Mouse (Mus musculus) midbrain, embryonic 16.5 days (tissue): Measurements from ENCODE around the gene Sall4. TPM values are rescaled to one million over a fixed set of nuclear protein-coding genes. Genes with fewer than 3 reads are reported as not detected.
A peak's percentile ranks its signal among the peaks of the same experiment; 100 is the strongest.

ENCODE experiments used
- ATAC-seq: fragments of 200-750 bp; cut with Nextera tagmentation; 2 replicates; pipeline ENCODE4 v1.8.0; 2017; ENCODE audit warnings: moderate TSS enrichment
- H3K27ac ChIP-seq: fragments of 300-500 bp; sonication (generic); 2 replicates; pipeline ENCODE4 v1.5.1; 2014; ENCODE audit warnings: mild to moderate bottlenecking, low read length, mixed read lengths
- H3K27me3 ChIP-seq: fragments of 300-500 bp; sonication (generic); 2 replicates; pipeline ENCODE4 v1.6.1; 2014; ENCODE audit warnings: low read depth, low read length, mixed read lengths; ENCODE audit not compliant: control insufficient read depth, insufficient read depth
- H3K36me3 ChIP-seq: fragments of 300-500 bp; sonication (generic); 2 replicates; pipeline ENCODE4 v1.6.1; 2014; ENCODE audit warnings: mild to moderate bottlenecking, low read length, moderate library complexity, mixed read lengths; ENCODE audit not compliant: control insufficient read depth, insufficient read depth
- H3K4me1 ChIP-seq: fragments of 300-500 bp; sonication (generic); 2 replicates; pipeline ENCODE4 v1.6.1; 2014; ENCODE audit warnings: mild to moderate bottlenecking, low read length, mixed read lengths; ENCODE audit not compliant: control insufficient read depth, insufficient read depth
- H3K4me2 ChIP-seq: fragments of 300-500 bp; sonication (generic); 2 replicates; pipeline ENCODE4 v1.6.1; 2014; ENCODE audit warnings: mild to moderate bottlenecking, low read length, mixed read lengths
- H3K4me3 ChIP-seq: fragments of 300-500 bp; sonication (generic); 2 replicates; pipeline ENCODE4 v1.5.1; 2014; ENCODE audit warnings: low read depth, mild to moderate bottlenecking, low read length, moderate library complexity, mixed read lengths
- H3K9ac ChIP-seq: fragments of 300-500 bp; sonication (generic); 2 replicates; pipeline ENCODE4 v1.6.1; 2014; ENCODE audit warnings: low read depth, low read length, mixed read lengths
- H3K9me3 ChIP-seq: fragments of 300-500 bp; sonication (generic); replicated peaks from 2 replicates; pipeline ENCODE4 v1.6.1; 2014; ENCODE audit warnings: mild to moderate bottlenecking, low read length, mixed read lengths; ENCODE audit not compliant: control insufficient read depth, poor library complexity, severe bottlenecking
- WGBS: fragments of 180-500 bp; shearing (Covaris S2); extraction: QIAGEN DNeasy Blood & Tissue Kit; methylation state at CpG from one replicate; pipeline ENCODE4 v1.1.7; 2014; 5-methylcytosine and 5-hydroxymethylcytosine counted together
- polyA plus RNA-seq: library from polyadenylated mRNA; unstranded; fragments of >200 nt; fragmentation: Nextera tagmentation; extraction: Ambion mirVana; gene quantifications from 2 replicates; pipeline ENCODE4 v1.2.1, GENCODE M21; 2015

Sall4 gene
- polyA plus RNA-seq, 1 experiment from 2014 or later, result 0.84 TPM

GRCm38 (mm10) chr2:168780596-168780995 lies 12.9 kb upstream of the Sall4 start:
- WGBS, result 38% methylated on average over 9 of the region's 9 CpGs
- no peak for ATAC-seq
- H3K9me3 ChIP-seq, result no peaks in the 10 kb centered on the region
- peaks cover 8% of the 10 kb centered on the region for H3K4me1 ChIP-seq
- no peak overlapping the region for H3K4me3 ChIP-seq
- H3K27ac ChIP-seq, result no peak overlapping the region
- H3K4me2 ChIP-seq, result no peak overlapping the region
- H3K27me3 ChIP-seq, result no peaks in the 10 kb centered on the region
- no peak overlapping the region for H3K9ac ChIP-seq
- no peaks in the 10 kb centered on the region for H3K36me3 ChIP-seq

GRCm38 (mm10) chr2:168780024-168780423 lies 12.3 kb upstream of the Sall4 start:
- 8% methylated on average over 9 of the region's 9 CpGs for WGBS
- Histone ChIP-seq H3K4me2 (no peak overlapping the region), H3K27me3 (no peaks in the 10 kb centered on the region), H3K9me3 (no peaks in the 10 kb centered on the region), H3K27ac (no peak overlapping the region), H3K4me1 (peaks cover 8% of the 10 kb centered on the region), H3K4me3 (no peak overlapping the region), H3K36me3 (no peaks in the 10 kb centered on the region), H3K9ac (no peak overlapping the region)
- no peak for ATAC-seq

DNA sequence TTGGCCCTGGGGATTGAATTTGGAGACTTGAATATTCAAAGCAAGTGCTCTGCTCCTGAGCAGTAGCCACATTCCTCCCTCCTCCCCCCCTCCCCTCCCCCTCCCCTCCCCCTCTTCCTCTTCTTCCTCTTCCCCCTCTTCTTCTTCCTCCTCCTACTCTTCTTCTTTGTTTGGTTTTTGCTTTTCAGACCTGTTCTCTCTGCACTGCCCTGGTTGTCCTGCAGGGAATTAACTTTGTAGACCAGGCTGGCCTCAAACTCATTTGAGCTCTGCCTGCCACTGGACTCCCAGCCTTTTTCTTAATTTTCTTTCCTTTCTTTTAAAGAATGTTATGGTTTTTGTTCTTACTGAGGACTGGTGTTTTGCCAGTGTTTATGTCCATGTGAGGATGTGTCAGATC lies 9.7 kb upstream of the Sall4 start:
- H3K4me3 ChIP-seq, result no peak overlapping the region
- no peak overlapping the region for H3K4me2 ChIP-seq
- peaks cover 8% of the 10 kb centered on the region for H3K4me1 ChIP-seq
- H3K27ac ChIP-seq, result no peak overlapping the region
- ATAC-seq, result no peak
- no peak overlapping the region for H3K9ac ChIP-seq
- no peaks in the 10 kb centered on the region for H3K36me3 ChIP-seq
- H3K9me3 ChIP-seq, result no peaks in the 10 kb centered on the region
- no peaks in the 10 kb centered on the region for H3K27me3 ChIP-seq

DNA sequence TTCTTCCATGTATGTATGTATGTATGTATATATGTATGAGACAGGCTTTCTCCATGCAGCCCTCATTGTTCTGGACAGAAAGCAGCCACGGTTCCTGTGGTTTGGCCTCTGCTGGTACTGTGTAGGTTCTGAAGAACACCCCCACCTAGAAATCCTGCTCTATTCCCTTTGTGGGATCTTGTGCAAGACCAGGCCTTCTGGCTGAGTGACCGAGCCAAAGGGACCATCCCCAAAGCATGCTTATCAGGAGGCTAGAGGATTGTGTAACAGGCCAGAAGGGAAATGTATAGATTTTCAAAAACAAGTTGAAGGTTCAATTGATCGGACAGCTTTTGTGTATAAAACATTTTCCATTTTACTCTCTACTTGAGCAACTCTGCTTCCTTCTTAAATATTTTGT lies 8.5 kb upstream of the Sall4 start:
- Histone ChIP-seq H3K4me2 (no peak overlapping the region), H3K4me3 (no peak overlapping the region), H3K4me1 (peaks cover 8% of the 10 kb centered on the region), H3K27me3 (no peaks in the 10 kb centered on the region), H3K9me3 (no peaks in the 10 kb centered on the region), H3K9ac (no peak overlapping the region), H3K36me3 (no peaks in the 10 kb centered on the region), H3K27ac (no peak overlapping the region)
- 85% methylated on average over 3 of the region's 3 CpGs for WGBS
- ATAC-seq, result no peak

GRCm38 (mm10) chr2:168769259-168769658 lies 1.5 kb upstream of the Sall4 start:
- ATAC-seq, result no peak
- no peak overlapping the region for H3K4me3 ChIP-seq
- no peaks in the 10 kb centered on the region for H3K9me3 ChIP-seq
- H3K27ac ChIP-seq, result no peak overlapping the region
- peaks cover 23% of the 10 kb centered on the region for H3K4me1 ChIP-seq
- H3K27me3 ChIP-seq, result peaks cover 13% of the 10 kb centered on the region
- no peak overlapping the region for H3K4me2 ChIP-seq
- no peak overlapping the region for H3K9ac ChIP-seq
- H3K36me3 ChIP-seq, result no peaks in the 10 kb centered on the region
- WGBS, result 37% methylated on average over 8 of the region's 8 CpGs

GRCm38 (mm10) chr2:168766538-168767361 lies 993 bp downstream of the Sall4 start:
- Histone ChIP-seq H3K9ac (peak overlapping the region; percentile 53), H3K36me3 (no peaks in the 10 kb centered on the region), H3K4me2 (peak overlapping the region; percentile 82), H3K27ac (no peak overlapping the region), H3K4me3 (peak overlapping the region; percentile 44), H3K9me3 (no peaks in the 10 kb centered on the region), H3K27me3 (peaks cover 13% of the 10 kb centered on the region), H3K4me1 (peaks cover 37% of the 10 kb centered on the region)
- under 1% methylated on average over 52 of the region's 52 CpGs for WGBS
- peak; percentile 67 for ATAC-seq

- Histone ChIP-seq H3K4me2 (peak overlapping the region; percentile 82), H3K36me3 (no peaks in the 10 kb centered on the region), H3K9ac (peak overlapping the region; percentile 22; the same call in 1 of the 2 replicates), H3K27me3 (peaks cover 13% of the 10 kb centered on the region), H3K27ac (no peak overlapping the region), H3K9me3 (no peaks in the 10 kb centered on the region), H3K4me3 (peak overlapping the region; percentile 44), H3K4me1 (peaks cover 37% of the 10 kb centered on the region)
- peak; percentile 22; the same call in 1 of the 2 replicates for ATAC-seq
- WGBS, result under 1% methylated on average over 59 of the region's 65 CpGs
Observed at GRCm38 (mm10) chr2:168765696-168766537, 1.8 kb downstream of the Sall4 start.

- Histone ChIP-seq H3K27me3 (peaks cover 13% of the 10 kb centered on the region), H3K9ac (peak overlapping the region; percentile 22; the same call in 1 of the 2 replicates), H3K4me2 (peak overlapping the region; percentile 82), H3K4me1 (peaks cover 37% of the 10 kb centered on the region), H3K36me3 (no peaks in the 10 kb centered on the region), H3K4me3 (peak overlapping the region; percentile 44), H3K27ac (no peak overlapping the region), H3K9me3 (no peaks in the 10 kb centered on the region)
- 1% methylated on average over 32 of the region's 32 CpGs for WGBS
- ATAC-seq, result 0 out of 2 replicates have a peak, but pooled peaks have one; percentile 52
Observed at GRCm38 (mm10) chr2:168765065-168765681, 2.6 kb downstream of the Sall4 start.
